Mouse (Mus musculus) MEL (cell line): Measurements from ENCODE around the gene Amotl1. TPM values are rescaled to one million over a fixed set of nuclear protein-coding genes. Genes with fewer than 3 reads are reported as not detected.

Experiments
- DNase-seq: peaks from one replicate; pipeline ENCODE4 v3.0.0; 2011; ENCODE audit warnings: low read depth, low spot score
- H3K27ac ChIP-seq: 2 replicates; pipeline ENCODE4 v1.5.1; 2012; ENCODE audit warnings: low read depth, mild to moderate bottlenecking, control low read depth, low read length, moderate library complexity; ENCODE audit not compliant: control insufficient read depth
- H3K27me3 ChIP-seq, 2 experiments: fragments of 150-350 bp in 1 of 2; sonication (generic) in 1 of 2; 2 replicates each; pipeline ENCODE4 v1.6.1; 2012; ENCODE audit warnings: low read length in 2 of 2, mild to moderate bottlenecking in 2 of 2, improper control_type of control experiment in 1 of 2, moderate library complexity in 1 of 2; ENCODE audit not compliant: insufficient read depth in 2 of 2, control insufficient read depth in 1 of 2
- H3K36me3 ChIP-seq, 2 experiments: 2 replicates each; pipeline ENCODE4 v1.6.1; 2012 to 2014; ENCODE audit warnings: low read length in 2 of 2, improper control_type of control experiment in 1 of 2, inconsistent platforms in 1 of 2, mild to moderate bottlenecking in 1 of 2; ENCODE audit not compliant: insufficient read depth in 2 of 2, control insufficient read depth in 1 of 2
- H3K4me1 ChIP-seq, 2 experiments: fragments of 150-350 bp in 1 of 2; sonication (generic) in 1 of 2; 2 replicates each; pipeline ENCODE4 v1.6.1; 2012; ENCODE audit warnings: low read length in 2 of 2, improper control_type of control experiment in 1 of 2, mild to moderate bottlenecking in 1 of 2; ENCODE audit not compliant: insufficient read depth in 2 of 2, control insufficient read depth in 1 of 2
- H3K4me3 ChIP-seq, 2 experiments: fragments of 150-350 bp in 1 of 2; sonication (generic) in 1 of 2; 2 replicates each; pipeline ENCODE4 v1.5.1; 2012; ENCODE audit warnings: low read depth in 2 of 2, low read length in 2 of 2, mild to moderate bottlenecking in 2 of 2, moderate library complexity in 2 of 2, control low read depth in 1 of 2, improper control_type of control experiment in 1 of 2; ENCODE audit not compliant: control insufficient read depth in 1 of 2, insufficient read depth in 1 of 2
- H3K79me2 ChIP-seq: 2 replicates; pipeline ENCODE4 v1.6.1; 2012; ENCODE audit warnings: mild to moderate bottlenecking, low read length, moderate library complexity; ENCODE audit not compliant: control insufficient read depth, poor library complexity, insufficient read depth
- H3K9ac ChIP-seq: 2 replicates; pipeline ENCODE4 v1.6.1; 2012; ENCODE audit warnings: low read depth, mild to moderate bottlenecking, control low read depth, low read length, moderate library complexity; ENCODE audit not compliant: control insufficient read depth, poor library complexity, severe bottlenecking
- H3K9me3 ChIP-seq: fragments of 150-350 bp; sonication (generic); replicated peaks from 2 replicates; pipeline ENCODE4 v1.6.1; 2012; ENCODE audit warnings: mild to moderate bottlenecking, low read length, improper control_type of control experiment, moderate library complexity; ENCODE audit not compliant: insufficient read depth
- CHD1 ChIP-seq: IDR thresholded peaks from 2 replicates; pipeline ENCODE4 v1.6.1; 2012; ENCODE audit warnings: low read depth, mild to moderate bottlenecking, inconsistent platforms, low read length, improper control_type of control experiment
- ELF1 ChIP-seq: IDR thresholded peaks from 2 replicates; pipeline ENCODE4 v1.6.1; 2014; ENCODE audit warnings: low read depth, mild to moderate bottlenecking, inconsistent platforms, low read length, improper control_type of control experiment, moderate library complexity
- GATA1 ChIP-seq: IDR thresholded peaks from 2 replicates; pipeline ENCODE4 v1.6.1; 2011; ENCODE audit warnings: low read depth, low read length, improper control_type of control experiment
- JUND ChIP-seq: IDR thresholded peaks from 2 replicates; pipeline ENCODE4 v1.6.1; 2011; ENCODE audit warnings: low read depth, mild to moderate bottlenecking, improper control_type of control experiment, low read length
- MAX ChIP-seq: IDR thresholded peaks from 2 replicates; pipeline ENCODE4 v1.6.1; 2011; ENCODE audit warnings: low read length, improper control_type of control experiment
- MAZ ChIP-seq: IDR thresholded peaks from 2 replicates; pipeline ENCODE4 v1.6.1; 2012; ENCODE audit warnings: low read depth, mild to moderate bottlenecking, inconsistent platforms, low read length, improper control_type of control experiment
- MYB ChIP-seq: IDR thresholded peaks from 2 replicates; pipeline ENCODE4 v1.6.1; 2011; ENCODE audit warnings: mild to moderate bottlenecking, low read depth, low read length, improper control_type of control experiment
- POLR2A ChIP-seq, 2 experiments: IDR thresholded peaks; 2 replicates each; pipeline ENCODE4 v1.6.1; 2011 to 2012; ENCODE audit warnings: low read length in 2 of 2, mild to moderate bottlenecking in 2 of 2, control low read depth in 1 of 2, improper control_type of control experiment in 1 of 2, low read depth in 1 of 2, moderate library complexity in 1 of 2; ENCODE audit not compliant: control insufficient read depth in 1 of 2, insufficient read depth in 1 of 2, poor library complexity in 1 of 2
- POLR2AphosphoS2 ChIP-seq: IDR thresholded peaks from 2 replicates; pipeline ENCODE4 v1.6.1; 2011; ENCODE audit warnings: low read length, improper control_type of control experiment
- POLR2AphosphoS5 ChIP-seq: IDR thresholded peaks from 2 replicates; pipeline ENCODE4 v1.6.1; 2012; ENCODE audit warnings: low read depth, borderline replicate concordance, mild to moderate bottlenecking, inconsistent platforms, low read length, moderate library complexity, mixed read lengths
- RAD21 ChIP-seq: IDR thresholded peaks from 2 replicates; pipeline ENCODE4 v1.6.1; 2011; ENCODE audit warnings: mild to moderate bottlenecking, low read depth, low read length, improper control_type of control experiment
- SIN3A ChIP-seq: IDR thresholded peaks from 2 replicates; pipeline ENCODE4 v1.6.1; 2012; ENCODE audit warnings: low read length, improper control_type of control experiment, inconsistent platforms
- TAL1 ChIP-seq: IDR thresholded peaks from 2 replicates; pipeline ENCODE4 v1.6.1; 2012; ENCODE audit warnings: mild to moderate bottlenecking, inconsistent platforms, low read length, moderate library complexity, mixed read lengths
- TCF12 ChIP-seq: IDR thresholded peaks from 2 replicates; pipeline ENCODE4 v1.6.1; 2014; ENCODE audit warnings: low read depth, mild to moderate bottlenecking, inconsistent platforms, low read length, improper control_type of control experiment, moderate library complexity
- UBTF ChIP-seq: IDR thresholded peaks from 2 replicates; pipeline ENCODE4 v1.6.1; 2012; ENCODE audit warnings: low read depth, mild to moderate bottlenecking, inconsistent platforms, low read length, improper control_type of control experiment, moderate library complexity, borderline replicate concordance; ENCODE audit not compliant: insufficient read depth
- USF1 ChIP-seq: IDR thresholded peaks from 2 replicates; pipeline ENCODE4 v1.6.1; 2014; ENCODE audit warnings: low read depth, mild to moderate bottlenecking, inconsistent platforms, low read length, improper control_type of control experiment, moderate library complexity
- USF2 ChIP-seq, 2 experiments: IDR thresholded peaks; 2 replicates each; pipeline ENCODE4 v1.6.1; 2011 to 2012; ENCODE audit warnings: improper control_type of control experiment in 2 of 2, low read length in 2 of 2, borderline replicate concordance in 1 of 2, inconsistent platforms in 1 of 2, low read depth in 1 of 2, mild to moderate bottlenecking in 1 of 2; ENCODE audit not compliant: insufficient read depth in 1 of 2
- ZC3H11A ChIP-seq: IDR thresholded peaks from 2 replicates; pipeline ENCODE4 v1.6.1; 2012; ENCODE audit warnings: low read depth, mild to moderate bottlenecking, inconsistent platforms, low read length, improper control_type of control experiment
- ZKSCAN1 ChIP-seq: IDR thresholded peaks from 2 replicates; pipeline ENCODE4 v1.6.1; 2012; ENCODE audit warnings: low read depth, mild to moderate bottlenecking, inconsistent platforms, low read length, improper control_type of control experiment, moderate library complexity
- ZMIZ1 ChIP-seq: IDR thresholded peaks from 2 replicates; pipeline ENCODE4 v1.6.1; 2012; ENCODE audit warnings: low read depth, mild to moderate bottlenecking, inconsistent platforms, low read length, improper control_type of control experiment, moderate library complexity
- ZNF384 ChIP-seq: IDR thresholded peaks from 2 replicates; pipeline ENCODE4 v1.6.1; 2012; ENCODE audit warnings: low read depth, mild to moderate bottlenecking, inconsistent platforms, low read length, improper control_type of control experiment
- polyA plus RNA-seq, 2 experiments: library from polyadenylated mRNA; stranded (reverse) in 1 of 2; unstranded in 1 of 2; fragments of >175 nt in 1 of 2; fragments of >200 nt in 1 of 2; gene quantifications; 2 replicates each; pipeline versions ENCODE4 v1.2.1 to v1.2.4; 2012; ENCODE audit warnings: low replicate concordance in 2 of 2, low read depth in 1 of 2; ENCODE audit not compliant: insufficient read length in 2 of 2, insufficient read depth in 1 of 2, missing spikeins in 1 of 2
- total RNA-seq: library from RNA; depleted of rRNA; stranded (reverse); fragments of 300-350 nt; gene quantifications from 2 replicates; pipeline ENCODE4 v1.2.3, GENCODE M21; 2012

The Amotl1 gene
- total and polyA plus RNA-seq, 3 experiments, result 7.4 to 9.3 TPM; not detected in 1

DNA sequence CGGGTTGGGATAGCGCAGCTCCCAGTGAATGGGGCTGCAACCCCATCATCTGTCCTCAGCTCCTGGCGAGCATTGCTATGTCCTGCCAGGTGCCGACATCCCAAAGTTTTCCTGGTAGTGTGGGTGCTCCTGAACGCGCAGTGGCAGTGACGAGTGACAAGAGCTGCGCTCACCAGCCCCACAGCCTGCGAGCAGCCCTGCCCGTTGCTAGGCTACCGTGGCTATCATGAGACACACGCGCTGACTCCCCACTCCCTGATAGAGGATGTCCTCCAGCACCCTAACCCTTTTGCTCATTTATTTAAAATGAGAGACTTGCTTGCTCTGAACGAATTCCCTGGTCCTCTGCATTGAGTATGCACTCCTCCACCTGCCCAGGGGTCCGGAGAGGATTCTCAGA lies 10.7 kb downstream of the Amotl1 start:
- Histone ChIP-seq H3K79me2 (no peaks in the 10 kb centered on the region), H3K9ac (no peak overlapping the region), H3K9me3 (no peaks in the 10 kb centered on the region), H3K27ac (no peak overlapping the region), H3K4me1 (no peaks in the 10 kb centered on the region), H3K36me3 (no peaks in the 10 kb centered on the region), H3K27me3 (peaks cover 23 to 42% of the 10 kb centered on the region in 2 experiments), H3K4me3 (no peak overlapping the region)
- DNase-seq, result peak; percentile 39
- TF ChIP-seq POLR2AphosphoS2 (no peak), GATA1 (no peak)

DNA sequence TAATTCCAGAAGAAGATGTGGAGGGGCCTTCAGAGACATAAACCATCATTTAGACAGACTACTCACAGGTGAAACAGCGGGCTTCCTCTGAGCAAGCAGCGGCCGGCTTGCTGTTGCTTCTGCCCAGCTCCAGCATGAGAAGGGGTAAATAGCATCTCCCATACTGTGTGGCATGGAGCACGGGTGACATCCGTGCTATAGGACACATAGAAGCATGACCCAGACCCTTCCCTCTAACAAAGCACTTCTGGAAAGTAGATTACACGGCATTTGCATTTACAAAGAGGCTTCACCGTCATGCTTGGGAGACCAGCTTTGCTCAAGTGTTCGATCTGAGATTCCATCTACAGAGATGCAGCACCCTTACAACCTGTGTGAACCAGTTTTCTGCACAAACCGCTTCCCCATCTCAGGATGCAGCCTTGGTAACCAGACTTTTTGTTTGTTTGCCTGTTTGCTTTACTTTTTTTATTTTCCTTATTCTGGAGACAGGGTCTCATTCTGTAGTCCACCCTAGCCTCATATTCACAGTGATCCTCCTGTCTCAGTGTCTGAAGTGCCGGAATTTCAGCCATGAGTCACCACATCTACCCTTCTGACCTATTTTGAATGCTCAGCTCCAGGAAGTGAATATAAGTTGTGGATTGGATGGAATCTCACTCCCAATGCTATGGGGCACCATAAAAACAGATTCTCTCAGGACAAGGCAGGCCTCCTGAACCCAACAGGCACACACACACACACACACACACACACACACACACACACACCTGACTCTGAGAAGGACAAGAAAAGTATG lies 12.3 kb downstream of the Amotl1 start:
- Histone ChIP-seq H3K27ac (no peak overlapping the region), H3K9ac (no peak overlapping the region), H3K9me3 (no peaks in the 10 kb centered on the region), H3K27me3 (peaks cover 22 to 40% of the 10 kb centered on the region in 2 experiments), H3K4me1 (no peaks in the 10 kb centered on the region), H3K36me3 (no peaks in the 10 kb centered on the region), H3K79me2 (no peaks in the 10 kb centered on the region), H3K4me3 (no peak overlapping the region)
- TF ChIP-seq POLR2A (IDR thresholded peaks at IDR 0.05; ENCODE audit: control insufficient read depth in 1 of 2, insufficient read depth in 1 of 2, low read depth in 1 of 2, low read length in 2 of 2, poor library complexity in 1 of 2) (no peak), ZNF384 (no peak), RAD21 (no peak), SIN3A (no peak), TAL1 (0 out of 2 replicates have a peak, but pooled peaks have one; percentile 3), ELF1 (no peak), MYB (no peak), UBTF (no peak), JUND (no peak), POLR2AphosphoS5 (peak; percentile 26; the same call in 1 of the 2 replicates), CHD1 (no peak), USF1 (no peak), ZKSCAN1 (no peak)
- DNase-seq, result no peak

- Histone ChIP-seq H3K79me2 (no peaks in the 10 kb centered on the region), H3K27me3 (peaks cover 21 to 39% of the 10 kb centered on the region in 2 experiments), H3K4me3 (no peak overlapping the region), H3K36me3 (no peaks in the 10 kb centered on the region), H3K27ac (no peak overlapping the region), H3K9me3 (no peaks in the 10 kb centered on the region), H3K4me1 (no peaks in the 10 kb centered on the region; a peak in 1 of 4 replicates), H3K9ac (no peak overlapping the region)
- no peak for DNase-seq
- TF ChIP-seq ZMIZ1 (no peak), USF2 (IDR thresholded peaks at IDR 0.05; ENCODE audit: borderline replicate concordance in 1 of 2, insufficient read depth in 1 of 2, low read depth in 1 of 2, low read length in 2 of 2) (no peak), TCF12 (no peak), ZKSCAN1 (no peak), MAX (no peak), MAZ (no peak), JUND (no peak), ZC3H11A (no peak)
These were observed 13.1 kb downstream of the Amotl1 start for GRCm38 (mm10) chr9:14631729-14632128.
